Mouse (Mus musculus): Measurements from ENCODE around the gene Poln. TPM values are rescaled to one million over a fixed set of nuclear protein-coding genes. Genes with fewer than 3 reads are reported as not detected.

Gene Poln
- polyA plus RNA-seq, 1 experiment from 2014 or later, result 0.53 TPM

- H3K27me3 ChIP-seq, result peaks cover 22% of the 10 kb centered on the region
- CTCF ChIA-PET, result no interaction called here
- no peak for DNase-seq (ENCODE audit: low read depth, low spot score)
- no peak for TF ChIP-seq CTCF (IDR thresholded peaks at IDR 0.05)
- in situ Hi-C loops (cut with MboI; ENCODE audit: low pct_unique_long_range_greater_than_20kb), result no loop called here
- ATAC-seq, result peak; percentile 19
- POLR2A ChIA-PET, result interaction anchor here (0.8 kb wide), 1 partner anchor 51 kb away, joined by 3 read pairs; no protein-coding TSS in a partner anchor
Observed at GRCm38 (mm10) chr5:33995843-33996693, 173.2 kb downstream of the Poln start, which contains the start of gene Nat8l. Gene Nat8l, plus strand, starts transcription at chr5:33995984.

DNA sequence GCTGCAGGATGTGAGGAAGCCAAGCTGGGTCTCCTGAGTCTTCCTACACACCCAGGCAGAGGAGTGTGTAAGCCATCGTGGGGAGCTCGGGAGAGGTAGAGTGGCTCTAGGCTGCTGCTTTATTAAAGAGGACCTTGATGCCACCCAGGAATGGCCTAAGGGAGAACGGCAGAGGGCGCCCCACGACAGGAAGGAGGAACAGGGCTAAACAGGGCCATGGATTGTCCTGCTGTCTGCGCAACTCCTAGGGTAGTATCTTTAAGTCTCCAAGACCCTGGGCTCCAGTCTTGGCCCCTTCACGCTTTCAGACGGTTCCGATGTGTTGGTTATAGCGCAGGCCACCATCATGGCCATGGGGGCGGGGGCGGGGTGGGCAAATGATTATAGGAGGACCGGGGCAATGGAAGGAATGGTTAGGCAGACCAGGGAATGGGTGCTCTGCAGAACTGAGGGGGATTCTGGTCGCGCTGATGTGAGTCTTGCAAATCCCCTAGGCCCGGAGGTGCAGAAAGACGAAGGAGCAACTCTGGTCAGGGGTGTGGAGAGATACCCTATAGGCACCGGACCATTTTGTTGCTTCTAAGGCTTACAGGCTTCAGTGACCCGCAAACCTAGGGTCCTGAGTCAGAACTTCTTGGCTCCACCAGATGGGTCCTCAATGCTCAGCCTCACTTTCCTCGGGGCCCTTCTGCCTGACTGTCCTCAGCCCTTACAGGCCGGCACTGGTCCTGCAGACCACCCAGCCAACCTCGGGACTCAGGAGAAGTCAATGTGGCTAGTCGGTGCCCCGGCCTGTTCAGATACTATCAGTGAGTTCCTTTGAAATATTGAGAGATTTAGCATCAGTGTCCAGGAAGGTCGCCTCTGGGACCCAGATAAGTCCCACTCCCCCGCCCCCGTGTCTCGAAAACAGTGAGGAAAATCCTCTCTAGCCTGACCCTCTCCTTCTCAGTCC is 174.3 kb downstream of the Poln start:
- CTCF ChIA-PET, result no interaction called here
- peaks cover 22% of the 10 kb centered on the region for H3K27me3 ChIP-seq
- POLR2A ChIA-PET, result no interaction called here
- ATAC-seq, result no peak
- in situ Hi-C loops (cut with MboI; ENCODE audit: low pct_unique_long_range_greater_than_20kb), result no loop called here
- DNase-seq (ENCODE audit: low read depth, low spot score), result no peak
- TF ChIP-seq CTCF (IDR thresholded peaks at IDR 0.05), result no peak

DNA sequence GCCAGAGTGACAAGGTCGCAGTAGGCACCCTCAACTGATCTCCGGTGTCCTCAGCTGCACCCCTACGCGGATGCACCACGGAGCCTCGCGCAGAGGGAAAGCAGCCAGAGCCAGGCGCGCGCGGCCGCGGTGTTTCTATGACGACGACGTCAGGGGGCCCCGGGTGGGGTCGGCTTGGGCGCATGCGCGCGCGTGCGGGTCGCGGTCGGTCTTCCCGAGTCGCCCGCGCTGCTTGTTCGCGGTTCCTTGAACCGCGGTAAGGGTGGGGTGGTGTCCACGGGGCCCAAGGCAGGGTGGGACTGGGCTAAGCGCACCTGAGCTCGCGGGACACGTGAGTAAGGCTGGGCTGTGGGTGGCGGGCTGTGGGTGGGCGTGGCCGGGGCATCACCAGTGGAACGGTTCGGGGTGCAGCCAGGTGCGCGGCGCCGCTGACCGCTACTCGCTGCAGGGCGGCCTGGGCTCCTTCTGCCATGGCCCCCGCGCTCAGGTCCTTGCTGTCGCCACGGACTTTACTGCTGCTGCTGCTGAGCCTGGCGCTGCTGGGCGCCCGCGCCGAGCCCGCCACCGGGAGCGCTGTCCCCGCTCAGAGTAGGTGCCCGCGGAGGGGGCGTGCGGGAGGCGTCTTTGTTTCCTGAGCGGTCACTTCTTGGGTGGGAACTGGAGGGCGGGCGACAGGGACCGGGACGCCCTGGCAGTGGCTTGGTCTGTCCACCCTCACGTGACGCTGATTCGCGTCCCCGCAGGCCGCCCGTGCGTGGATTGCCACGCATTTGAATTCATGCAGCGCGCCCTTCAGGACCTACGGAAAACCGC is 185.7 kb downstream of the Poln start, which contains the start of gene Gm1673:
TSS of gene Gm1673 (plus strand) at position 125 of the 813 bp plus-strand sequence.
- TF ChIP-seq CTCF (IDR thresholded peaks at IDR 0.05), result peak; percentile 99
- DNase-seq (ENCODE audit: low read depth, low spot score), result no peak
- in situ Hi-C loops (cut with MboI; ENCODE audit: low pct_unique_long_range_greater_than_20kb), result no loop called here
- H3K27me3 ChIP-seq, result no peaks in the 10 kb centered on the region
- ATAC-seq, result peak; percentile 75
- POLR2A ChIA-PET, result interaction anchor here (0.6 kb wide), 1 partner anchor 561 kb away, joined by 3 read pairs; no protein-coding TSS in a partner anchor
- CTCF ChIA-PET, result no interaction called here

DNA sequence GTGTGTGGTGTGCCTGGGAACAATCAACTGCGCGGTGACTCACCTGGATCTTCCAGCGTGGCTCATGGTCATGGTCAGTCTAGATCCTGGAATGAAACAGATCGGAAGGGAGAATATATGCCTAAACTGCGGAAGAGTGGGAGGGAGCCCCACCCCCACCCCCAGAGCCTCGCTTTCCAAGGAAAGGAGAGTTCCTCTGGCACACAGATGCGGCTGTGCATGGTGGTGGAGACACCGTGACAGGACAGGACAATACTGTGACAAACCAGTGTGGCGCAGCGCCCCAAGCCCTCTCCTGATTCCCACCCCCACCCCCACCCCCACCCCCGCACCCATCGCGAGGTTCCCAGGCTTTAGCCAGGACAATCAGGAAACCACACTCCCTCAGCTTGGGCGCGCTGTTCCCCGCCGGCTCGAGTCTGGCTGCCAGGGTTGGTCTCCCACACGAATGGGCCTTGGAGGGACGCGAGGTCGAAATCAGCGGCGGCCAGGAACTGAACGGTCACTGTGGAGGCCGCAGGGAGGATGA is 186.5 kb downstream of the Poln start:
- H3K27me3 ChIP-seq, result no peaks in the 10 kb centered on the region
- in situ Hi-C loops (cut with MboI; ENCODE audit: low pct_unique_long_range_greater_than_20kb), result no loop called here
- ATAC-seq (peak; percentile 19), DNase-seq (ENCODE audit: low read depth, low spot score) (peak; percentile 44)
- TF ChIP-seq CTCF (IDR thresholded peaks at IDR 0.05), result no peak
- POLR2A ChIA-PET, result no interaction called here
- CTCF ChIA-PET, result no interaction called here

GRCm38 (mm10) chr5:33976267-33976666 is 193.0 kb downstream of the Poln start:
- CTCF ChIA-PET, result no interaction called here
- DNase-seq (ENCODE audit: low read depth, low spot score) (no peak), ATAC-seq (no peak)
- TF ChIP-seq CTCF (IDR thresholded peaks at IDR 0.05), result no peak
- in situ Hi-C loops (cut with MboI; ENCODE audit: low pct_unique_long_range_greater_than_20kb), result no loop called here
- H3K27me3 ChIP-seq, result peaks cover 8% of the 10 kb centered on the region
- POLR2A ChIA-PET, result interaction anchor here (0.7 kb wide), 1 partner anchor 574 kb away, joined by 5 read pairs; no protein-coding TSS in a partner anchor

GRCm38 (mm10) chr5:33974736-33975135 is 194.5 kb downstream of the Poln start:
- in situ Hi-C loops (cut with MboI; ENCODE audit: low pct_unique_long_range_greater_than_20kb), result no loop called here
- no peak for TF ChIP-seq CTCF (IDR thresholded peaks at IDR 0.05)
- DNase-seq (ENCODE audit: low read depth, low spot score), result no peak
- POLR2A ChIA-PET, result no interaction called here
- CTCF ChIA-PET, result no interaction called here
- peaks cover 13% of the 10 kb centered on the region for H3K27me3 ChIP-seq
- no peak for ATAC-seq

GRCm38 (mm10) chr5:33959382-33959781 is 209.9 kb downstream of the Poln start:
- in situ Hi-C loops (cut with MboI; ENCODE audit: low pct_unique_long_range_greater_than_20kb), result no loop called here
- ChIA-PET POLR2A (no interaction called here), CTCF (no interaction called here)
- ATAC-seq, result no peak
- no peak for DNase-seq (ENCODE audit: low read depth, low spot score)
- H3K27me3 ChIP-seq, result no peaks in the 10 kb centered on the region
- no peak for TF ChIP-seq CTCF (IDR thresholded peaks at IDR 0.05)

Other genes starting within 250 kb of the Poln start
- gene Nelfa, start 233.0 kb downstream of the Poln start, polyA plus RNA-seq (2021), result 30.6 TPM
- gene Gm1673, start 186.0 kb downstream of the Poln start, polyA plus RNA-seq (2021), result 68.6 TPM
- 1.0 TPM for gene Nat8l, start 173.5 kb downstream of the Poln start, polyA plus RNA-seq (2021)
- gene Haus3, start 79 bp upstream of the Poln start, polyA plus RNA-seq (2021), result 16.7 TPM
- 60.1 TPM for gene Mxd4, start 18.3 kb upstream of the Poln start, polyA plus RNA-seq (2021)
- gene Zfyve28, start 119.0 kb upstream of the Poln start, polyA plus RNA-seq (2021), result 1.6 TPM
- not detected for gene Cfap99, start 119.2 kb upstream of the Poln start, polyA plus RNA-seq (2021)
- 128 TPM for gene Rnf4, start 166.8 kb upstream of the Poln start, polyA plus RNA-seq (2021)
- 35.7 TPM for gene Fam193a, start 200.5 kb upstream of the Poln start, polyA plus RNA-seq (2021)

Data from Patski (cell line).